Mouse (Mus musculus) CD4-positive, CD25-positive, alpha-beta regulatory T cell, adult 4 months (primary cell): ENCODE results near the gene Zfp511. TPM values are rescaled to one million over a fixed set of nuclear protein-coding genes. Genes with fewer than 3 reads are reported as not detected.

Experiments
- polyA plus RNA-seq, 2 experiments: library from polyadenylated mRNA; unstranded; fragments of 100-300 nt; shearing (Covaris generic); gene quantifications; one replicate each; pipeline ENCODE4 v1.2.1; 2017

The Zfp511 gene
- polyA plus RNA-seq, 2 experiments from 2014 or later: 28.8 to 33.0 TPM

Other genes starting within 250 kb of the Zfp511 start
- gene Adgra1, start 202.2 kb upstream of the Zfp511 start, polyA plus RNA-seq: not detected
- under 1 TPM; 0.44 to 0.58 TPM for gene Kndc1, start 141.7 kb upstream of the Zfp511 start, polyA plus RNA-seq
- 1 to 10 TPM; 3.7 to 6.1 TPM for gene Utf1, start 92.6 kb upstream of the Zfp511 start, polyA plus RNA-seq
- 1 to 10 TPM in 1 of 2 experiments, under 1 TPM in 1; 0.46 to 1.6 TPM for gene 6430531B16Rik, start 57.6 kb upstream of the Zfp511 start, polyA plus RNA-seq
- gene Adam8, start 43.8 kb upstream of the Zfp511 start, polyA plus RNA-seq: 10 to 100 TPM; 14.0 to 17.8 TPM
- 10 to 100 TPM; 29.2 to 52.0 TPM for gene Tubgcp2, start 278 bp downstream of the Zfp511 start, polyA plus RNA-seq
- gene Msx3, start 12.7 kb downstream of the Zfp511 start, polyA plus RNA-seq: under 1 TPM in 1 of 2 experiments, not detected in 1; 0.20 TPM
- gene Caly, start 46.2 kb downstream of the Zfp511 start, polyA plus RNA-seq: not detected
- not detected for gene Prap1, start 57.0 kb downstream of the Zfp511 start, polyA plus RNA-seq
- 1 to 10 TPM; 6.0 to 7.6 TPM for gene Fuom, start 66.0 kb downstream of the Zfp511 start, polyA plus RNA-seq
- 1 to 10 TPM; 2.4 to 3.7 TPM for gene Paox, start 79.4 kb downstream of the Zfp511 start, polyA plus RNA-seq
- 10 to 100 TPM; 69.1 to 90.2 TPM for gene Echs1, start 80.1 kb downstream of the Zfp511 start, polyA plus RNA-seq
- 10 to 100 TPM; 28.7 to 33.1 TPM for gene Mtg1, start 101.2 kb downstream of the Zfp511 start, polyA plus RNA-seq
- not detected for gene Sprn, start 118.5 kb downstream of the Zfp511 start, polyA plus RNA-seq
- gene Olfr522, start 128.4 kb downstream of the Zfp511 start, polyA plus RNA-seq: not detected
- gene Olfr523, start 136.8 kb downstream of the Zfp511 start, polyA plus RNA-seq: not detected
- gene Olfr524, start 169.6 kb downstream of the Zfp511 start, polyA plus RNA-seq: not detected
- gene Cd163l1, start 181.9 kb downstream of the Zfp511 start, polyA plus RNA-seq: not detected
- under 1 TPM; 0.25 to 0.66 TPM for gene 5830411N06Rik, start 210.9 kb downstream of the Zfp511 start, polyA plus RNA-seq